Mouse (Mus musculus): ENCODE results near the gene Fam171b. TPM values are rescaled to one million over a fixed set of nuclear protein-coding genes. Genes with fewer than 3 reads are reported as not detected.

Fam171b gene
- 1 to 10 TPM; 7.3 to 9.3 TPM for total RNA-seq (2021)
- long read RNA-seq, experiment 1, full-length matches to known transcripts: 2 of 5 reads
- long read RNA-seq, experiment 1, partial matches to known transcripts: 0 of 5 reads
- long read RNA-seq, experiment 1, other reads (novel, unspliced or antisense): 3 of 5 reads
- long read RNA-seq, experiment 2, full-length matches to known transcripts: 3 of 4 reads
- long read RNA-seq, experiment 2, partial matches to known transcripts: 1 of 4 reads
- long read RNA-seq, experiment 2, other reads (novel, unspliced or antisense): 0 of 4 reads

DNA sequence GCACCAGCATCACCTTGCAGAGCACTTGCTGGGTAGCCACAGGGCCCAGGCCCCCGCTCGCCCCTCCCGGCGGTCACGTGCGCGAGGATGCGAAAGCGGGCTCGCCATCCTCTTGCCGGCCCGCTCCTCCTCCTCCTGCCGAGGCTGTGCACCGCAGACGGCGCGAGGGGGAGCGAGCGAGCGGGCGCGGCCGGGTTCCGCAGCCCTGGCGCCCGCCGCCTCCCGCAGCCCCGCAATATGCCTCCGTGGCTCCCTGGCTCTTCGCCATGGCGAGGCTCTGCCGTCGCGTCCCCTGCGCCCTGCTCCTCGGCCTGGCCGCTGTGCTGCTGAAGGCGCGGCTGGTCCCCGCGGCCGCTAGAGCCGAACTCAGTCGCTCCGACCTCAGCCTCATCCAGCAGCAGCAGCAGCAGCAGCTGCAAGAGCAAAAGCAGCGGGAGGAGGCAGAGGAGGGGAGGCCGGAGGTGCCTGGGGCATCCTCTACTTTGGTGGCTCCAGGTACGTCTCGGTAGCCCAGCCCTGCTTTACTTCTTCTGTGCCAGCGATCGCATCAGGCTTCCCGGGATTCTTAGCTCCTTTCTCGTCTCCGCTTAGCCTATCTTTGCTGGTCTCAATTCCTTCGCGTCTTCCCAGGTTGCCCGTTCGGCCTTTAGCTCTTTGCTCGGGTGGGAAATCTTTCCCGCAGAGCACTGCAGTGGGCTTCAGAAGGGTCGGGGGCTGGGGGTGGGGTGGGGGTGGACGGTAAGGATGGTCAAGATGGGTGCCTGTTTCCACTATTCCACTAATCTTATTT lies at the start of gene Fam171b:
TSS of gene Fam171b (plus strand) at position 154 of the 790 bp plus-strand sequence.
- DNase-seq (ENCODE audit: low spot score in 2 of 2): peak; percentile 50 to 78

DNA sequence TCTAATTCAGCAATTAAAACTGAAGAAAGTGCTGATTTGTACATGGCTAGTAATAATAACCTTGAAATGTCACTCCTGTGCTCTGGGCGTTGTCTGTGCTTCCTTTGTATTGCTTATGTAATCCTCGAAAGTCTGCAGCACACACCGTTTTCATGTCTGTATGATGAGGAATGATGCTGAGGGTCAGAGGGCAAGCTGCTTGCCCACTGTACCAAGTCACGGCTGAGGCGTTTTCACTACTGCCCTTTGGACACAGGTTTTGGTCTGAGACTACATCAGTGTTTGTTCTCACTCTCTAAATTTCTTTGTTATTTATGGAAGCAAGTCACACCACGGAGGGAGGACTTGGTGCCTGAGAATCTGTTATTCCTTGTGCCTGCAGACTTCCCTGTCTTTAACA lies 46.4 kb upstream of the Fam171b start:
- DNase-seq (ENCODE audit: low spot score in 2 of 2): no peak

- DNase-seq (ENCODE audit: low spot score in 2 of 2): no peak
Measured at GRCm38 (mm10) chr2:83766878-83767277, 45.6 kb upstream of the Fam171b start.

GRCm38 (mm10) chr2:83768311-83769047 lies 44.0 kb upstream of the Fam171b start:
- DNase-seq (ENCODE audit: low spot score in 2 of 2): no peak

DNA sequence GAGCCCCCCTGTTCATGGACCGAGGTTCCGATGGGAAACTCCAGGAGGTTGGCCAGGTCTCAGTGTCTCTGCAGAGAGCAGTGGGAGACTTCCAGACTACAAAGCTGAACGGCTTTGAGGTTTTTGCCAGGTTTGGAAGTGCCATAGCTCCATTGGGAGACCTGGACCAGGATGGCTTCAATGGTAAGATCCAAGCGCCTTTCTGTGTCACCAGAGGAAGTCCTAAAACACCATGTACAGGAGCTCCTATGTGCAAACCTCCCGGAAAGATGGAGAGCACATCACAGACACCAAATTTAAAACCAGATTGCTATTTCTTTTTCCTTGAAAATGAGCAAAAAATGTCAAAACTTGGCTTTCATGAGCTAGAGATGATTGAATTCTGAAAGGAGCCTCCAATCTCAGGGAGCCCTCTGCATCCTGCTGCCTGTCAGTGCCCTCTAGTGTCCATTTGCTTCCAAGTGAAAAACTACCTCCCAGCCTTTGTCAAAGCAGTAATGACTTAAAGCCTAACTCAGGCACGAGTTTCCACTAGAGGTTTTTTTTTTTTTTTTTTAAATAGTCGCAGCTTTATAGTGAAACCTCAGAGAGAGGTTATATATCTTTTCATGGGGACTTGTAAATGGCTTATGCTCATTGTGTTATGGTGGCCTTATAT lies 41.2 kb upstream of the Fam171b start:
- peak in 1 of 2 experiments; percentile 44 for DNase-seq (ENCODE audit: low spot score in 2 of 2)

DNA sequence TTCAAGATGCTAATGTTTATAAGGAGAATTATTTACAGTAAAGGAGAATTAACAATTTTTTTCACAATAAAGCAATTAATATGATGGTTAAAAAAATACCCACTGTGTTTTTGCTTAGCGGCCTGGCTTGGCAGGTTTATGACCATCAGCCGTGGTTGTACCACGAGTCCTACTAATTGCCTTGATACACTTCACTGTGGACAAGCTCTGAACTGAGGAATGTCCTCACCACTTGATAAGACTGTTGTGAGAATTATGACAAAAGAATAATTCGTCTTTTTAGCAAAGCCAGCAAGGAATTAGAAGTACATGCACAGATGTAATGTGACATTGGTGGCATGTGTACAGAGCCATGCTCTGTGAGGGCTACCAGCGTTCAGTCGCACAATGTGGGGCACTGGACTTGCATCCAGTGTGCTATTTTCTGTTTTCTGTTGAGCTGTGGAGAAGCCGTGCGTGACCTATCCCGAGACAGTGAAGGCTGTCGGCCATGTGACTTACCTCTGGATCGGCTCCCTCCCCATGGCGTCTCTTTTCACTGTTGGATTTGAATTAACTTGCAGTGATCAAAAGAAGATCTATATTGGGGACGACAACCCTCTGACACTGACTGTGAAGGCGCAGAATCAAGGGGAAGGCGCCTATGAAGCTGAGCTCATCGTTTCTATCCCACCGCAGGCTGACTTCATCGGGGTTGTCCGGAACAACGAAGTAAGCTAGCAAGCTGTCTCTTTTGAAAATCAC lies 20.9 kb upstream of the Fam171b start:
- no peak for DNase-seq (ENCODE audit: low spot score in 2 of 2)

- no peak for DNase-seq (ENCODE audit: low spot score in 2 of 2)
Measured at GRCm38 (mm10) chr2:83792102-83792501, 20.3 kb upstream of the Fam171b start.

DNA sequence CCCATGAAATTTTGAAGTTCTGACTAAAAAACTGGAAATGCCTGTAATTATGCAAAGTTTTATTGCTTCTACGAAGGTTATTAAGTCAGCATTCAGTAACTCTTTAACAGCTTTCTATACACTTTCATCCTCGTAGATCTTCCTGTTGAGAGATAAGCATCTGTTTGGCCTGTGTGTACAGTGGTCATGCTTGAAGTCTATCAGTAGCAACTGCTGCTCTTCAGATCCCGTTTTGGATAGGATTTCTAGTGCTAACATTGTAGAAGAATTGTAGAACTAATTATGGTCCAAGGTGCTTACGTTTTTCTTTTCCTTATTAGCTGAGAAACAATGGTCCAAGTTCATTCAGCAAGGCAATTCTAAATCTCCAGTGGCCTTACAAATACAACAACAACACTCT lies 16.7 kb upstream of the Fam171b start:
- no peak for DNase-seq (ENCODE audit: low spot score in 2 of 2)

DNA sequence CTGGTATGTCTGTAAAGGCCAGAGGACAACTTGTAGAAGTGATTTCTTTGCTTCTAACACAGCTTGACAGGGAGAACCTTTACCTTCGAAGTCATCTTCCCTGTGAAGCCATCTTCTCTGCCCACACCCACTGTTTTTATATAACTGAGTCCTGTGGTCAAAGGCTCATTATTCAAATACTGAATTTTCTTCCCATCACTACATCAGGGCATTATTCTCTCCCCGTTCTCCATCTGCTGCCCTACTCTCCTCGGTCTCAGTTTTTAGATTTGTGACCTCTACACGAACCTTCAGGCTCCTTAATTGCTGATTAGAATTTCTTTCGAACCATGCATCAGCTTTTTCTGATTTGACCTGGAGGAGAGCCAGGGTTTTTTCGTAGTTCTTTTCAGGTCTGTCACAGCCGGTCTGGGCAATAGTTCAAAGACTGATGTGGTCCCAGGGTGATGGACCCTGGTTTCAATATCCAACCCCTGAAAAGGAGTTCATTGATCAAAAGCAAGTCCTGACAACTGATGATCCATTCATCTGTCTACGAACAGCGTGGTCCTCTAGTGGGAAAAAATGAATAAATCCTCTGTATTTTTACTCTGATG lies 14.4 kb upstream of the Fam171b start:
- no peak for DNase-seq (ENCODE audit: low spot score in 2 of 2)

DNA sequence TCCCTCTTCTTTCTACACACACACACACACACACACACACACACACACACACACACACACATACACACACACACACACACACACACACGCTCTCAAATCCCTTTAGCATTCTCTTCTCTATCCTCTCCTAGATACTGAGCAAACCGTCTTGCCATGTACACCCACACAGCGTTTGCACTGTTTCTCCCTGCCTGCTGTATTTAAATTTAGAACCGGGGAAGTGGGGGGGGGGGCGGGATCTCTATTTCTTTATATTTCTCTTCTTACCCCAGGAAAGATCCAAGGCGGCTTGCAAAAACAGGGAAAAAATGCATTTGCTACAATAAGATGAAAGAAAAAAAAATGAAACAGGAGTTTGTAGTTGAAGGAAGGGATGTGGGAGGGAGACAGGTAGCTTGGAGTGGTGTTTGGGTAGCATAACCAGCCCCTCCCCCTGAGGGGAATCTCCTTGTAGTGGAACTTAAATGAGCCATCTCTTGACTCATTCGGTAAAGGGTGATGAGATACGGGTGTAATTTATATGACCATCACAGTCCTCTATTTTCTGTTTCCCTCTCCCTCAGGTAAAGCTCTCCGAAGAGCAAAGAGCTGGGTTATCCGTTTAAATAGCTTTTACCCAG lies 947 bp downstream of the Fam171b start:
- DNase-seq (ENCODE audit: low spot score in 2 of 2): no peak

DNA sequence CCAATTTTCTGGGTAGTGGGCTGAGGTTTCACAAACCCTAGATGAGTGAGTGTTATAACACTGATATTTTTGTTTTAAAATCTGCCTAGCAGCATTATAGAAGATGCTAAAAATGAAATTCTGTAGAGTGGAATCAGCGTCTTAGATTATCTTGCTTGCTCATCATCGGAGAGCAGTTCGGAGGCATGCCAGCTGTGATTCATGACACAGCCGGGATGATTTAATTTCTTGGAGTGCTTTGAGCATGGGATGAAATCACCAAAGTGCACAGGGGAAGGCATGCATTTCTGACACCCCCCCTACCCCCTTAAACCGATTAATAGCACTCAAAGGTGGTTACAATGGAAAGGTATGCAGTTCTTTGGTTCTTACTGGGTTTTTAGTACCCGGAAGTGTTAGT lies 1.6 kb downstream of the Fam171b start:
- peak in 1 of 2 experiments; percentile 44 for DNase-seq (ENCODE audit: low spot score in 2 of 2)

DNA sequence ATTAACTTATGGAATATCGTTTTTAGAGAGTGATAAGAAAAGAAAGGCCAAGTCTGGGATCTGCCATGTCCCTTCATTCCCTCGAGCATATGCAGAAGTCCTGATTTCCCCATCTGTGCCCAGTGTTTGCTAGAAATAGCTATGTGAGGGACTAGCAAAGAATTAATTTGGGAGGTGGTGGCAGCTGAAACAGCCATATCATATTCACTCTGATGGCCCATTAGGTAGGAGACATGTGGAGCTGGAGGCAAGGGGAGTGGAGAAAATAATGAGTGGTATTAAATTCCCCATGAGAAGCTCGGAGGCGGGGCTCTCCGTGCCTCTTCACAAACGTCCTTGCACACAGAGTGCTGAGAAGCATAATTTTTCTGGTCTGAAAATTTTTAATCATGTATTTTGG lies 3.7 kb downstream of the Fam171b start:
- DNase-seq (ENCODE audit: low spot score in 2 of 2): no peak

GRCm38 (mm10) chr2:83825161-83825560 lies 12.7 kb downstream of the Fam171b start:
- no peak for DNase-seq (ENCODE audit: low spot score in 2 of 2)

DNA sequence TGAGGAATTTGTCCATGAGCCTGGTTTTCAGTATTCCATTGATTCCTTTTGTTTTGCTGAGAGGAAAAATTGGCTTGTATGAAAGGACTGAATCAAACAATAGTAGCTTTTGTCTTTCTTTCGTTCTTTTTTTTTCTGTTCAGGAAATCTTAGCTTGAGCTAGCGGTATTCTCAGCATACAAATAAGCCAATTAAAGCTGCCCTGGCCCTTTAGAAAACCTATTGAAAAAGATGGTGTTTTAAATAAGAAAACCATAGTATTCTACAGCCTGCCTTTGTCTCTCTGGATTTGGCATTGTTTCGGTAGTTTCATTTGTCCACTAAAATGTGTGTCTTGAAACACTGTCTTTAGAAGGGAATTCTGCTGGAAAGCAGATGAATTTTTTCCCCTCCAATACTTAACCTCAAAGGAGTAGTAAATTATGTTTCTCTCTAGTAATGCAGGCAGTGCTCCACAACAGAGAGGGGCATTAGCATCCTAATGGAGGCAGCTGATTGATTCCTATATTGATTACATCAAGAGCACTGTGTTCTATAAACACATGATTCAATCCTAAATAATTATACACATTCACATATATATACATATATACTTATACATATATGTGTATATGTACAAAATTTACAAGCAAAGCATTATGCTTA lies 16.6 kb downstream of the Fam171b start:
- no peak for DNase-seq (ENCODE audit: low spot score in 2 of 2)

GRCm38 (mm10) chr2:83832903-83833302 lies 20.5 kb downstream of the Fam171b start:
- DNase-seq (ENCODE audit: low spot score in 2 of 2): no peak

DNA sequence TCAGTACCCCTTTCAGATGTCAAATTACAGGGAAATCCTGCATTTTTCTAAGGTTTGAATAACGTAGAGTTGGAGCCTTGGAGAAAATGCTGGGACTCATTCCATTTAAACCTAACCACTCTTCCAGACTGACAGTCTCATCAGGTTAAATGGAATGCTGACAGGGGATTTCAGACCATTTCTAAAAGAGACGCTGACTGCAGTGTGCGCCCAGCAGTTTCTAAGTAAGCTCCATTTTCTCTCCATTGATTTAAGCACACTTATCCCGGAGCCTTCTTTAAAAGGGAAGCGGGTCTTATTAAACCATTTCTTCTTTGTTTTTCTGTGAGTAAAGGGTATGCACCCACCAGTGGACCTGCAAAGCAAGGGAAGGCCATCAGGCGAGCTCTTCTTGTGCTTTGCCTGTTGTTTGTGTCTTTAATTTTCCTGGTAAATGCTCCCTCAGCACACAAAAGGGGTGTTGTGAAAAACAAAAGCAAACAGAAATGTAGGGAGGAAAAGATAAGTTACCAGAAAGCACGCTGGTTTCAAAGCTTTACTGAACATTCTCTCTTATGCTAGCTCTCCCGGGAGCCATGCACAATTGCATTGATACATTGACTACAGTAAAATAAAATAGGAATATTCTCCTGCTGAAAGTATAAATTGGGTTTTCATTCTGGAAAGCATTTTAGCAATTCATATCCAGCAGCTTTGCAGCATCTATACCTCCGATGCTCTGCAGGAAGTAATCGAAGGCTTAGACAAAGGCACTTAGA lies 23.1 kb downstream of the Fam171b start:
- no peak for DNase-seq (ENCODE audit: low spot score in 2 of 2)

DNA sequence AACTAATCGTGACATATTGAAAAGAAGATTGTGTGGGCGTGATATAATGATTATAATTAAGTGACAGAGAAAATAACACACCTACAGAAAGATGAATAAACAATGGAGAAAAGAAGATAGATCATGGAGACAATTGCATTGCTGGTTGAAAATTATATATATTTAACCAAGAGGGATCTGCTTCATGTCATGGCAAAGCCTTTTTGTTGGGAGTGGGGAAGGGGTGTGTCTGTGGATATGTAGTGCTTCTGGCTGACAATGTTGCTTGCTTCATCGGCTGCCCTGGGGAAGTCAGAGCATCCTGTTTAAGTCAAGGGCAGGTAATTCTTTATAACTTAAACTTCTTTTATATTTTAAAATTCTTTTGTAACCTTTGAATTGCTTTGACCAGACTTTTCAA lies 36.1 kb downstream of the Fam171b start:
- DNase-seq (ENCODE audit: low spot score in 2 of 2): no peak

DNA sequence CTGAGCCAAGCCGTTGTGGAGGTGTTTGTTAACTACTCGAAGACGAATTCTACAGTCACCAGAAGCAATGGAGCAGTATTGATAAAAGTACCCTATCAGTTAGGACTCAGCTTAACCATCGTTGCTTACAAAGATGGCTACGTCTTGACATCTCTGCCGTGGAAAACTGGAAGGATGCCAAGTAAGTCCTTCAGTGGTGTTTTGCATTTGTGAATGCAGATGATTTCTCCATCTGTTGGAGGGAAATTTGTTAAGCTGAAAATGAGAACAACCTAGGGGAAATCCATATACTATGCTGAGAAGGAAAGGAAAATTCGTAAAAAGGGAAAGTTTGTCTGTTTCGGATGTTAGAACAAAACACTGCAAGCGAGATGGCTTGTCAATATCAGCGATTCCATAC lies 41.0 kb downstream of the Fam171b start:
- no peak for DNase-seq (ENCODE audit: low spot score in 2 of 2)

DNA sequence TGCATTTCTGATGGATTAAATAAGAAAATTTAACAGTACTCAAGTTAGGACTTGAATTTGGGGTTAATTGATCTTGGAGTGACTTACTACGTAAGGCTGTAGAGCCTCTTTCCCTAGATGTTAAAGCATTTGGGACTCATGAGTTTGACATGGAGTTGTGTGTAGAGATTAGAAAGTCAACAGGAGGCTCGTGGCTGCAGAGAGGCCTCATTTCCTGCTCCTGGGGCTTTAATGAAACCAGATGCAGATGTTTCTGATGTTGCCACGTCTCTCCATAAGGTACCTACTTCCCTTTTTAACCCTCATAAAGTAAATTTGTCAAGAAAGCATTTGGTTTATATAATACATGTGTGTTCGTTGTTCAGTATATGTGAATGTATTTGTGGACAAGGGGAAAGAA lies 43.8 kb downstream of the Fam171b start:
- DNase-seq (ENCODE audit: low spot score in 2 of 2): no peak

Data from gastrocnemius, postnatal 4 days (tissue).